Mouse (Mus musculus): ENCODE results near the gene Zfp664. TPM values are rescaled to one million over a fixed set of nuclear protein-coding genes. Genes with fewer than 3 reads are reported as not detected.
A peak's percentile ranks its signal among the peaks of the same experiment; 100 is the strongest.

Gene Zfp664
- polyA plus RNA-seq, 1 experiment from 2014 or later, result 92.8 TPM

- Histone ChIP-seq H3K27me3 (ENCODE audit: insufficient read depth, low read length) (no peaks in the 10 kb centered on the region), H3K9me3 (replicated peaks; ENCODE audit: low read length) (no peaks in the 10 kb centered on the region), H3K27ac (peak overlapping the region; percentile 86), H3K4me1 (replicated peaks; ENCODE audit: insufficient read depth, low read length) (peaks cover 9% of the 10 kb centered on the region; the same call in 1 of the 2 replicates), H3K9ac (ENCODE audit: low read depth, low read length) (peak overlapping the region; percentile 84), H3K4me2 (ENCODE audit: low read length) (peak overlapping the region; percentile 74), H3K36me3 (ENCODE audit: insufficient read depth, low read length) (no peaks in the 10 kb centered on the region), H3K4me3 (replicated peaks; ENCODE audit: low read depth, low read length) (peak overlapping the region; percentile 94)
- under 1% methylated on average over 75 of the region's 88 CpGs for WGBS
- DNase-seq (ENCODE audit: low spot score) (peak; percentile 61), ATAC-seq (replicated peaks; ENCODE audit: low FRiP score, low read depth) (peak; percentile 59)
- peak; percentile 28; the same call in 1 of the 2 replicates for TF ChIP-seq CTCF (IDR thresholded peaks at IDR 0.05; ENCODE audit: low read depth)
Observed at GRCm38 (mm10) chr5:124862871-124863741, 615 bp downstream of the Zfp664 start.

GRCm38 (mm10) chr5:124868981-124869380 lies 6.5 kb downstream of the Zfp664 start:
- no peaks in the 10 kb centered on the region for H3K36me3 ChIP-seq (ENCODE audit: insufficient read depth, low read length)
- DNase-seq (ENCODE audit: low spot score) (peak; percentile 75), ATAC-seq (replicated peaks; ENCODE audit: low FRiP score, low read depth) (no peak)
- 38% methylated on average over 4 of the region's 4 CpGs for WGBS
- no peak overlapping the region for H3K4me3 ChIP-seq (replicated peaks; ENCODE audit: low read depth, low read length)
- H3K4me2 ChIP-seq (ENCODE audit: low read length), result no peak overlapping the region
- no peaks in the 10 kb centered on the region for H3K27me3 ChIP-seq (ENCODE audit: insufficient read depth, low read length)
- no peak overlapping the region for H3K27ac ChIP-seq
- H3K4me1 ChIP-seq (replicated peaks; ENCODE audit: insufficient read depth, low read length), result peaks cover 3% of the 10 kb centered on the region; the same call in 1 of the 2 replicates
- no peaks in the 10 kb centered on the region for H3K9me3 ChIP-seq (replicated peaks; ENCODE audit: low read length)
- TF ChIP-seq CTCF (IDR thresholded peaks at IDR 0.05; ENCODE audit: low read depth), result peak; percentile 78
- H3K9ac ChIP-seq (ENCODE audit: low read depth, low read length), result no peak overlapping the region

GRCm38 (mm10) chr5:124872033-124872432 lies 9.5 kb downstream of the Zfp664 start:
- no peak overlapping the region for H3K4me2 ChIP-seq (ENCODE audit: low read length)
- H3K27ac ChIP-seq, result no peak overlapping the region
- TF ChIP-seq CTCF (IDR thresholded peaks at IDR 0.05; ENCODE audit: low read depth), result no peak
- H3K9ac ChIP-seq (ENCODE audit: low read depth, low read length), result no peak overlapping the region
- no peak for ATAC-seq (replicated peaks; ENCODE audit: low FRiP score, low read depth)
- H3K9me3 ChIP-seq (replicated peaks; ENCODE audit: low read length), result no peaks in the 10 kb centered on the region
- no peak overlapping the region for H3K4me3 ChIP-seq (replicated peaks; ENCODE audit: low read depth, low read length)
- no peak for DNase-seq (ENCODE audit: low spot score)
- H3K36me3 ChIP-seq (ENCODE audit: insufficient read depth, low read length), result 0 out of 2 replicates have a peak, but pooled peaks cover 3% of the 10 kb centered on the region
- no peaks in the 10 kb centered on the region for H3K27me3 ChIP-seq (ENCODE audit: insufficient read depth, low read length)
- H3K4me1 ChIP-seq (replicated peaks; ENCODE audit: insufficient read depth, low read length), result no peaks in the 10 kb centered on the region; the same call in 1 of the 2 replicates
- 43% methylated on average over 2 of the region's 2 CpGs for WGBS

- Histone ChIP-seq H3K4me1 (replicated peaks; ENCODE audit: insufficient read depth, low read length) (no peaks in the 10 kb centered on the region; the same call in 1 of the 2 replicates), H3K4me2 (ENCODE audit: low read length) (no peak overlapping the region), H3K36me3 (ENCODE audit: insufficient read depth, low read length) (0 out of 2 replicates have a peak, but pooled peaks cover 3% of the 10 kb centered on the region), H3K4me3 (replicated peaks; ENCODE audit: low read depth, low read length) (no peak overlapping the region), H3K27ac (no peak overlapping the region), H3K27me3 (ENCODE audit: insufficient read depth, low read length) (no peaks in the 10 kb centered on the region), H3K9ac (ENCODE audit: low read depth, low read length) (no peak overlapping the region), H3K9me3 (replicated peaks; ENCODE audit: low read length) (no peaks in the 10 kb centered on the region)
- no peak for TF ChIP-seq CTCF (IDR thresholded peaks at IDR 0.05; ENCODE audit: low read depth)
- no peak for DNase-seq (ENCODE audit: low spot score)
- 78% methylated on average over 3 of the region's 3 CpGs for WGBS
- ATAC-seq (replicated peaks; ENCODE audit: low FRiP score, low read depth), result no peak
Observed at GRCm38 (mm10) chr5:124873096-124873495, 10.6 kb downstream of the Zfp664 start.

GRCm38 (mm10) chr5:124873890-124874601 lies 11.6 kb downstream of the Zfp664 start:
- Histone ChIP-seq H3K9ac (ENCODE audit: low read depth, low read length) (no peak overlapping the region), H3K4me2 (ENCODE audit: low read length) (no peak overlapping the region), H3K27ac (no peak overlapping the region), H3K27me3 (ENCODE audit: insufficient read depth, low read length) (no peaks in the 10 kb centered on the region), H3K36me3 (ENCODE audit: insufficient read depth, low read length) (0 out of 2 replicates have a peak, but pooled peaks cover 4% of the 10 kb centered on the region), H3K4me1 (replicated peaks; ENCODE audit: insufficient read depth, low read length) (no peaks in the 10 kb centered on the region; the same call in 1 of the 2 replicates), H3K9me3 (replicated peaks; ENCODE audit: low read length) (no peaks in the 10 kb centered on the region), H3K4me3 (replicated peaks; ENCODE audit: low read depth, low read length) (no peak overlapping the region)
- ATAC-seq (replicated peaks; ENCODE audit: low FRiP score, low read depth) (no peak), DNase-seq (ENCODE audit: low spot score) (no peak)
- WGBS, result 87% methylated on average over 6 of the region's 6 CpGs
- no peak for TF ChIP-seq CTCF (IDR thresholded peaks at IDR 0.05; ENCODE audit: low read depth)

- ATAC-seq (replicated peaks; ENCODE audit: low FRiP score, low read depth) (no peak), DNase-seq (ENCODE audit: low spot score) (no peak)
- Histone ChIP-seq H3K27me3 (ENCODE audit: insufficient read depth, low read length) (no peaks in the 10 kb centered on the region), H3K9me3 (replicated peaks; ENCODE audit: low read length) (no peaks in the 10 kb centered on the region), H3K36me3 (ENCODE audit: insufficient read depth, low read length) (0 out of 2 replicates have a peak, but pooled peaks cover 13% of the 10 kb centered on the region), H3K4me3 (replicated peaks; ENCODE audit: low read depth, low read length) (no peak overlapping the region), H3K27ac (no peak overlapping the region), H3K4me1 (replicated peaks; ENCODE audit: insufficient read depth, low read length) (no peaks in the 10 kb centered on the region), H3K9ac (ENCODE audit: low read depth, low read length) (no peak overlapping the region), H3K4me2 (ENCODE audit: low read length) (no peak overlapping the region)
- TF ChIP-seq CTCF (IDR thresholded peaks at IDR 0.05; ENCODE audit: low read depth), result no peak
- 80% methylated on average over 4 of the region's 4 CpGs for WGBS
Observed at GRCm38 (mm10) chr5:124879251-124879650, 16.8 kb downstream of the Zfp664 start.

Measured in kidney, postnatal 0 days (tissue).